Mouse (Mus musculus) urinary bladder, postnatal 10 days (tissue): ENCODE data around the gene Ctsh.

Experiments used
- DNase-seq: peaks from one replicate; pipeline ENCODE4 v3.0.0; 2022; ENCODE audit warnings: low spot score

Gene Ctsh

GRCm38 (mm10) chr9:90113151-90113550 lies 59.2 kb downstream of the Ctsh start:
- no peak for DNase-seq

- peak; percentile 68 for DNase-seq
These were observed 60.0 kb downstream of the Ctsh start for GRCm38 (mm10) chr9:90113651-90114566.

- peak; percentile 91 for DNase-seq
These were observed 60.8 kb downstream of the Ctsh start, which contains the start of gene Morf4l1 for GRCm38 (mm10) chr9:90114567-90115307. Morf4l1 (minus strand) TSS chr9:90114774.

- DNase-seq: no peak
These were observed 61.4 kb downstream of the Ctsh start for GRCm38 (mm10) chr9:90115308-90115700.

GRCm38 (mm10) chr9:90117234-90117633 lies 63.3 kb downstream of the Ctsh start:
- no peak for DNase-seq

- DNase-seq: no peak
These were observed 68.3 kb downstream of the Ctsh start for GRCm38 (mm10) chr9:90122246-90122740.

- DNase-seq: no peak
These were observed 70.4 kb downstream of the Ctsh start for GRCm38 (mm10) chr9:90124156-90124872.

GRCm38 (mm10) chr9:90124873-90125245 lies 70.9 kb downstream of the Ctsh start:
- no peak for DNase-seq
